Mouse (Mus musculus) layer of hippocampus, adult 18-20 months (tissue): Measurements from ENCODE around the gene Matk. TPM values are rescaled to one million over a fixed set of nuclear protein-coding genes. Genes with fewer than 3 reads are reported as not detected.

Source experiments
- DNase-seq, 2 experiments: peaks; one replicate each; pipeline ENCODE4 v3.0.0; 2022; ENCODE audit warnings: low spot score in 2 of 2
- microRNA-seq, 2 experiments: library from miRNA; unstranded; fragments of <30 nt; microRNA quantifications; one replicate each; pipeline ENCODE4 v1.2.0; 2021
- total RNA-seq, 2 experiments: library from RNA; stranded (reverse); gene quantifications; 2 replicates each; pipeline ENCODE4 v1.2.3; 2021

Gene Matk
- total RNA-seq, 2 experiments from 2014 or later: 204 to 214 TPM

DNA sequence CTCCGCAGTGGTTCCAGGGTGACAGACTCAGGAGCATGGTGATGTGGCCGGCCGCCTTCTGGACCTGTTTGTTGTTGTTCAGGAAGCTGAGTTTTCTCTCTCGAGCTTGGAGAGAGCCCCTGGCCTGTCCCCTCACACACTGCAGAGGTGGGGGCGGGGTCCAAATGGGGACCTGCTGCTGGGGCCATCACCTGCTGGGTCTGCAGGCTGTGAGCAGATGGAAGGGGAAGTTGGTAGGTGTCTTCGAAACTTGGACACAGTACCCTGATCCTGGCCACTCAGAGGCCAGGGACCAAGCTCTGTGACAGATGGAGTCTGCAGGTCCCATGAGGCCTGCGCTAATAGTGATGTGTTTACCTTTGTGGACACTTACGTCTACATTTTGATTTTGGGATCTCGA is 48.6 kb downstream of the Matk start:
- no peak for DNase-seq

DNA sequence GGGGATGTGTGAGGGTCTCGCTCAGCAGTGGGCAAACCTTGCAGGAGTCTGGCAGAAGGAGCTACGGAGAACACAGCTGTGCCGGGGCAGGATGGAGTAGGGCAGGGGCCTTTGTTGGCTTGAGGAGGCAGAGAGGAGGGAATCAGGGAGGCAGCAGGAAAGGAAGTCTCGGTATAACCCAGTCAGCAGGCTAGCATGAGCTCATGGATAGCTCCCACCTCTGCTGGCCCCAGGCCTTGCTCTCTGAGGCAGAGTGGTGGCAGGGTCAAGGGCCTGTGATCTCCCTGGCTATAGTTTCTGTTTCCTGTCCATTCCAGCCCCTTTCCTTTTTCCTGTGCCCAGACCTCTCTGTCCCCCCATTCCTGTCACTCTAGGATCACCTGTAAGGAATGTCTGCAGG is 49.6 kb downstream of the Matk start:
- no peak for DNase-seq

DNA sequence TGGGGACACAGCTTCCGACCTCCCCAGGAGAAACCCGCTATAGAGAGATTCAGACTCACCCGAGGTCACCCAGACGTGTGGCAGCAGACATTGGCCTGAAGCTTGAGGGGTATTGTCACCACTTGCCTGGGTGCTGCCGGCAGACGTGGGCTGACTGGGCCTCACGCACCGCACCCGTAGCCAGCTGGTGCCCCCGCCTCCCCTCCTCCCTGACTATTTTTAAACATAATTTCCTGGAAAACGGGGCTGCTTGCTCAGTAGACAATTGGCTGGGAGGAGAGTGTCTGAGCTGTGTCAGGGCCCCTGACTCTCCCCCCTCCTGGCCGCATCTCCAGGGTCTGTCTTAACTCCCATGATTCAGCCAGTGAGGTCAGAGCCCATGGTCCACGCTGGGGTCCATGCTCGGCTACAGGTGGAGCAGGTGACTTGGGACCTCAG is 50.1 kb downstream of the Matk start:
- DNase-seq: peak; percentile 72 to 74

DNA sequence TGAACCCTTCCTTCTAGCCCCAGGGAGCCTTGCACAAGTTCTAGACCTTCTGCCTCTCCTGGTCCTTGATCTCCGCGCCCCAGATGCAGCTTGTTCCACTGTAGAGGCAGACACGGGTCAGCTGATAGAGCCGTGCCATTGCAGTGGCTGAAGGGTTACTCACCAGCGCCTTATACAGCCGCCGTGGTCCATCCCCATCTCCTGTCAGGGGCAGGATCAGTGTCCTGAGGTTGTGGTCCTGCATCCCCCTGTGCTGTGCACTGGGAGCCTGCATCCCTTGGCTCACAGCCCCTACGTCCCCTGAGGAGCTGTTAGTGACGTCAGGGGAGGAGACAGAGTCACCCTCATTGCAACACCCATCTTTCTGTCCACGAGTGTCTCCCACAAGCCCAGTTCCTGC is 50.5 kb downstream of the Matk start:
- DNase-seq: no peak

DNA sequence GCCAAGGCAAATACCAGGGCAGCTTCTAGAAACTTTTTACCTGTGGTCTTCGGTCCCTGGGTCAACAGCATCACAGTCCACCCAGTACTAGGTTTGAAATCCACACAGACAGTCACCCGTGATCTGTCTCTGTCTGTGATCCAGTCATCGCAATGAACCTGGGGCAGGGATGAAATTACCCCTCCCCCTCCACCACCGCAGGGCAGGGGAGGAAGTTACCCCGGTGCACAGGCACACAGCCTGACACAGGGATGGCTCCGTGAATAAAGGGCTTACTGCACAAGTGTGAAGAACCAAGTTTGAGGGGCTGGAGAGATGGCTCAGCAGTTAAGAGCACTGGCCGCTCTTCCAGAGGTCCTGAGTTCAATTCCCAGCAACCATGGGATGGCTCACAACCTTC is 51.0 kb downstream of the Matk start:
- DNase-seq: no peak

DNA sequence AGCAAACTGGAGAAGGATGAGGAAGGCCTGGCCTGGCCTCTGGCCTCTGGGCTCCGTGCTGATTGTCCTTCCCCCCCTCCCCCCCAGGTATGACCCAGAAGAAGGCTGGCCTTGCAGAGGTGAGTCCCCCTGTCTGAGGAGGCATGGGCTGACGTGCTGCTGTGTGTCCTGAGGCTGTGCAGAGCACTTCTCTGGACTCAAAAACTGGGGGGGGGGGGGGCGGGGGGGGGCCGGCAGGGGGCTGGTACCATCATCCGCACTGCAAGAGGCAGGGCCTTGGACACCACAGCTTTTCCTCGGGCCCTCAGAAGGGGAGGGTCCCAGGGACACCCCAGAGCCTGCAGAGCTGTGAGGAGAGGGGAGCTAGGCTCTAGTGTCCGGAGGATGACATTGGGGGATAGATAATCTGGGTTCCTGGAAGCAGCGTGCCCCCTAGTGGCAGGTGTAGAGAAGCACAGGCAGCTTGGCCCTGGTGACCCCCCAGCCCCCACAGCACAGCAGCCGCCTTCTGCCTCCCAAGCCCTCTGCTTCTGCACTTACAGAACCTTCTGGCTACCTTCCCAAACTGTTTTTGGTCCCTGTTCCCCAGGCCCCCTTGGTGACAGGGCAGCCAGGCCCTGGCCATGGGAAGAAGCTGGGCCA is 52.0 kb downstream of the Matk start:
- no peak for DNase-seq

DNA sequence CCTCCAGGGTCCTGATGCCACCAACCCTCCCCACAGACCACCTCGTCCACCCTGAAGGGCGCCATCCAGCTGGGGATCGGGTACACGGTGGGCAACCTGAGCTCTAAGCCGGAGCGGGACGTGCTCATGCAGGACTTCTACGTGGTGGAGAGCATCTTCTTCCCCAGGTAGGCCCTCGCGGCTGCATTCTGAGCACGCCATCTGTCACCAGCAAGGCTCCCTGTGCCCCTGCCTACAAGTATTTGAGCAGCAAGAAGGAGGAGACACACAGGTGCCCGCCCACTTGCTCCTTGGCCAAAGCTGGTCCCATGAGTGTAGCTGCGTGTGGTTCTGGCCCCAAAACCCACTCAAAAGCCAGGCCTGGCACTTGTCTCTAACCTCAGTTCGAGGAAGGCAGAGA is 52.9 kb downstream of the Matk start:
- no peak for DNase-seq

DNA sequence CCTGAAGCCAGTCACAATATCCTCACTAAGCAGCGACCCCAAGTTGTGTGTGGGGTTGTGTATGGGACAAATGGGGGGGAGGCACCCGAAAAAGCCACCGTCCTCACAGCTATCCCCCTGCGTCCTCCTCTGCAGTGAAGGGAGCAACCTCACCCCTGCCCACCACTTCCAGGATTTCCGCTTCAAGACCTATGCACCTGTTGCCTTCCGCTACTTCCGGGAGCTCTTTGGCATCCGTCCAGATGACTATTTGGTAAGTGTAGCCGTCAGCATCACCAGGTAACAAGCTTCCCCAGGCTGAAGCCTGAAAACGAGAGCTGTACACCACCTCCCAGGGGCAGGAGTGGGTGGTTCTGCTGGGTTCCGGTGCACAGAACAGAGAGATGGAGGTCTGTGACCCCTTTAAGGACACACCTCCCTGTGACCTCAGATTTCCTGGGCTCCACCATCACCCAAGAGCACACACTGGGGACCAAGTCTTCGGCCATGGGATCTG is 53.5 kb downstream of the Matk start:
- DNase-seq: no peak

DNA sequence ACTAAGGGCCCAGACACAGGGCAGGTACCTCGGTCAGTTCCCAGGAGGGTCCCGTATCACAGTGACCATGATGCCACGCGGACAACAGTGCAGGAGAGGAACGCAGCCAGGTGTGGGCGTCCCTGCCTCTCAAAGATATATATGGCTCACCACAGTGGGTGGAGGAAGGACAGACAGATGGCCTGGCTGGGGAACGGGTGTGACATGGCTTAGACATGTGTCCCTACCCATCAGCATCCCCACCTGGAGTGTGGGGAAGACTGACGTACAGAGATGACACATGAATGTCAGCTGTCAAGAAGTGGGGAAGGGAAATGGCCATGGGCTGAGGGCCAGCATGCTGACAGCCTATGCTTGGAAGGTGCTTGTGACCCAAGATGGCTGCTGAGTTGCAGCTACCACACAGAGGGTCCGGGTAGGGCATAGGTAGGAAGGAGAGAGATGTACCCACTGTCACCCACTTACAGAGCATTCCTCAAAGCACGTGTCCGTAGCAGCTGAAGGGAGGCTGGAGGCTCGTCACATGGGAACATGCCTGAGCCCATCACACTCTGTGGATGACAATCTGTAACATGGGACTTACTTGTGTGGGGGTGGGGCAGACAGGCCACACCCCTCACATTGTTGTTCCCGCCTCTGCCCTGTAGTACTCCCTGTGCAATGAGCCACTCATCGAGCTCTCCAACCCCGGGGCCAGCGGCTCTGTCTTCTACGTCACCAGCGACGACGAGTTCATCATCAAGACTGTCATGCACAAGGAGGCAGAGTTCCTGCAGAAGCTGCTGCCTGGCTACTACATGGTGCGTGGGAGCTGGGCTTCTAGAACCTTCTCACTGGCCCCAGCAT is 54.3 kb downstream of the Matk start:
- peak; percentile 37 to 65 for DNase-seq

DNA sequence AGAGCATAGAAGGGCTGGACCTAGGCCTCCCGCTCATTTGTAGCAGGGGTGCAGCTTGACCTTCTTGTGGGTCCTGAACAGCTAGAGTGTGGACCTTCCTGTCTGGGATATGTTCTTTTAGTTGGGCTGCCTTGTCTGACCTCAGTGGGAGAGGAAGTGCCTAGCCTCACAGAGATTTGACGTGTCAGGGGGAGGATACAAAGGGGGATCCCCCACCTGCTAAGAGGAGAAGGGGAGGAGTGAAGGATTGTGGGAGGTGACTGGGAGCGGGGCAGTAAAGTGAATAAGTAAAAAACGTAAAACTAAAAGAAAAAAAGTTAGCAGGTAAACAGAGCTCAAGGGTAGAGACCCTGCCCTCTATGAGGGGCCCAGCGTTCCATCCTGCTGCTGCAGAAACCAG is 56.8 kb downstream of the Matk start:
- no peak for DNase-seq

Small RNAs within 50 kb of the gene (microRNA-seq; reads per million reads assigned to microRNA genes)
- gene Mir3057: 21.3 to 22.2 reads per million in 2 experiments

Other genes starting within 250 kb of the Matk start
- 100 to 1,000 TPM; 166 to 173 TPM for gene Gng7, start 238.0 kb upstream of the Matk start, total RNA-seq
- 10 to 100 TPM; 96.6 to 98.2 TPM for gene Diras1, start 227.3 kb upstream of the Matk start, total RNA-seq
- gene Slc39a3, start 215.5 kb upstream of the Matk start, total RNA-seq: 10 to 100 TPM; 62.1 to 64.4 TPM
- gene Sgta, start 192.8 kb upstream of the Matk start, total RNA-seq: 100 to 1,000 TPM; 180 to 183 TPM
- gene Thop1, start 182.9 kb upstream of the Matk start, total RNA-seq: 10 to 100 TPM; 50.5 to 50.6 TPM
- under 1 TPM; 0.57 to 0.63 TPM for gene Creb3l3, start 154.1 kb upstream of the Matk start, total RNA-seq
- gene Map2k2, start 147.0 kb upstream of the Matk start, total RNA-seq: 100 to 1,000 TPM; 130 to 136 TPM
- 100 to 1,000 TPM; 122 to 126 TPM for gene Zbtb7a, start 117.7 kb upstream of the Matk start, total RNA-seq
- 10 to 100 TPM; 27.5 to 30.8 TPM for gene Pias4, start 85.0 kb upstream of the Matk start, total RNA-seq
- gene Eef2, start 76.3 kb upstream of the Matk start, total RNA-seq: 100 to 1,000 TPM; 907 to 934 TPM
- gene Dapk3, start 69.9 kb upstream of the Matk start, total RNA-seq: 10 to 100 TPM; 71.9 to 76.4 TPM
- not detected for gene 4930442H23Rik, start 69.1 kb upstream of the Matk start, total RNA-seq
- under 1 TPM; 0.23 to 0.27 TPM for gene Nmrk2, start 50.9 kb upstream of the Matk start, total RNA-seq
- 100 to 1,000 TPM; 150 to 155 TPM for gene Atcay, start 22.1 kb upstream of the Matk start, total RNA-seq
- gene Zfr2, start 19.8 kb upstream of the Matk start, total RNA-seq: 10 to 100 TPM; 57.6 to 63.6 TPM
- gene Mrpl54, start 14.0 kb downstream of the Matk start, total RNA-seq: 10 to 100 TPM; 36.9 to 40.4 TPM
- gene Apba3, start 14.0 kb downstream of the Matk start, total RNA-seq: 10 to 100 TPM; 39.3 to 40.9 TPM
- 1 to 10 TPM in 1 of 2 experiments, under 1 TPM in 1; 0.62 to 1.7 TPM for gene Tjp3, start 38.6 kb downstream of the Matk start, total RNA-seq
- 100 to 1,000 TPM; 303 to 304 TPM for gene Pip5k1c, start 40.0 kb downstream of the Matk start, total RNA-seq
- 10 to 100 TPM; 31.1 to 31.2 TPM for gene Cactin, start 68.2 kb downstream of the Matk start, total RNA-seq
- 1 to 10 TPM in 1 of 2 experiments, under 1 TPM in 1; 0.74 to 1.0 TPM for gene Tbxa2r, start 75.8 kb downstream of the Matk start, total RNA-seq
- 1 to 10 TPM; 1.8 TPM for gene Gipc3, start 90.3 kb downstream of the Matk start, total RNA-seq
- 10 to 100 TPM; 32.4 to 37.0 TPM for gene Hmg20b, start 97.5 kb downstream of the Matk start, total RNA-seq
- 10 to 100 TPM; 42.2 to 44.4 TPM for gene Mfsd12, start 104.6 kb downstream of the Matk start, total RNA-seq
- gene 4930404N11Rik, start 112.9 kb downstream of the Matk start, total RNA-seq: 1 to 10 TPM; 1.6 to 2.0 TPM
- 10 to 100 TPM; 70.8 to 72.5 TPM for gene Fzr1, start 125.6 kb downstream of the Matk start, total RNA-seq
- gene Dohh, start 131.5 kb downstream of the Matk start, total RNA-seq: 10 to 100 TPM; 82.0 to 82.9 TPM
- 1 to 10 TPM; 4.1 to 4.8 TPM for gene Gm48551, start 131.5 kb downstream of the Matk start, total RNA-seq
- gene Gm48552, start 136.1 kb downstream of the Matk start, total RNA-seq: 1 to 10 TPM; 4.2 to 6.9 TPM
- gene Smim24, start 140.1 kb downstream of the Matk start, total RNA-seq: 1 to 10 TPM; 1.8 to 2.4 TPM
- gene Nfic, start 202.7 kb downstream of the Matk start, total RNA-seq: 10 to 100 TPM; 54.2 to 54.7 TPM
- 100 to 1,000 TPM; 268 TPM for gene Celf5, start 229.8 kb downstream of the Matk start, total RNA-seq
- 10 to 100 TPM; 77.5 to 87.4 TPM for gene Ncln, start 243.5 kb downstream of the Matk start, total RNA-seq
- under 1 TPM; 0.53 to 0.94 TPM for gene S1pr4, start 247.2 kb downstream of the Matk start, total RNA-seq